Mouse (Mus musculus): ENCODE data around the gene Nlrp6.

GRCm38 (mm10) chr7:140953133-140953532 lies 32.4 kb downstream of the Nlrp6 start:
- TF ChIP-seq CTCF (IDR thresholded peaks at IDR 0.05; ENCODE audit: low read depth, low read length) (no peak), POLR2A (IDR thresholded peaks at IDR 0.05; ENCODE audit: insufficient read depth, low read length) (no peak)
